Mouse (Mus musculus): Measurements from ENCODE around the gene Hpn.

Hpn gene

GRCm38 (mm10) chr7:31115182-31115581, at the start of gene Hpn:
Hpn (minus strand) TSS chr7:31115290.
- DNase-seq (ENCODE audit: inconsistent age in 2 of 2, low spot score in 1 of 2) = no peak

DNA sequence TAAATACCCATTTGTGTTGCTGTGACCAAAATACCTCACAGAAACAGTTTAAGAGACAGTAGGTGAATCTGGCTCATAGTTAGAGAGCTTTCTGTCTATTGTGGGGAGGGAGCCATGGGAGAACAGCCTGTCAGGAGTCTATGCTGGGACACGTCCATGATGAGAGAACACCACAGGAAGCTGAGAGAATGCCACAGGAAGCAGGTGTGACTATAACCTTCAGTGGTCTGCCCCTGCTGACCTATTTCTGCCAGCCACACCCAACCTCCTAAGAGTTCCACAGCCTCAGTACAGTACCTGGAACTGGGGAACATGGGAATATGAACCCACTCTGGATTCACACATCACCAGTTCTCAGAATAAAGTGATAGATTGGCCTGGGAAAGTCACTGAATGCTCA, 49.7 kb upstream of the Hpn start:
- DNase-seq (ENCODE audit: inconsistent age in 2 of 2, low spot score in 1 of 2) = no peak

DNA sequence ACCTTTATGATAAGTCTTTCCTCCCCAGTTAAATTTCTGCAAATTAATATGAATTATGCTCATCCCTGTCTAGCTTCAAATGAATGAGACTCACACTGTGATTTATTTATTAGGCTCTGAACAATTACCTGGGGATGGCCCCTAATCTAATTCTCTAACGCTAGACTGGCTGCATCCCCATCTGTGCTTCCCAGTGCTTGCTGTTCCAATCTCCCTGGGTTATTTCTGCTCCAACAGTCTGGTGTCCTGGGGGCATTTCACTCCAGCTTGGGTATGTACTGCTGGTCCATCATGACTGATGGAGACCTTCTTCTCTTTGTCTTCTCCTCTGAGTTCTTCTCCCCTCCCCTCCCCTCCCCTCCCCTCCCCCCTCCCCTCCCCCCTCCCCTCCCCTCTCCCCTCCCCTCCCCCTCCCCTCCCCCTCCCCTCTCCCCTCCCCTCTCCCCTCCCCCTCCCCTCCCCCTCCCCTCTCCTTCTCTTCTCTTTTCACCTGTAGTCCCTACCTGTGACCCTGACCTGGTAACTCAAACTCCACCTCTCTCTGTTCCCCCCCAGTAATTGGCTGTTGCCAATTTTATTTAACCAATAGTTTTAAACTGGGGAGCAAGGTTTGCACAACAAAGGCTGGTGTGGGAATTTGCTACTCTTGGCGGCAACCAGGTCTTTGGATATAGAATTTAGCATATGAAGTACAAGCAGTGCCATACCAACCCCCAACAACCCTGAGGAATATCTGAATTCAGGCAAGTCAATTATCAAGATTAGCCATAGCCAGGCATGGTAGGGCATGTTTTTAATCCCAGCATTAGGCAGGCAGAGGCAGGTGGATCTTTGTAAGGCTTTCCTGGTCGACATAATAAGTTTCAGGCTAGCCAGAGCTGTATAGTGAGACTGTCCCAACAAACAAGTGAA, 48.8 kb upstream of the Hpn start:
- DNase-seq (ENCODE audit: inconsistent age in 2 of 2, low spot score in 1 of 2) = no peak

DNA sequence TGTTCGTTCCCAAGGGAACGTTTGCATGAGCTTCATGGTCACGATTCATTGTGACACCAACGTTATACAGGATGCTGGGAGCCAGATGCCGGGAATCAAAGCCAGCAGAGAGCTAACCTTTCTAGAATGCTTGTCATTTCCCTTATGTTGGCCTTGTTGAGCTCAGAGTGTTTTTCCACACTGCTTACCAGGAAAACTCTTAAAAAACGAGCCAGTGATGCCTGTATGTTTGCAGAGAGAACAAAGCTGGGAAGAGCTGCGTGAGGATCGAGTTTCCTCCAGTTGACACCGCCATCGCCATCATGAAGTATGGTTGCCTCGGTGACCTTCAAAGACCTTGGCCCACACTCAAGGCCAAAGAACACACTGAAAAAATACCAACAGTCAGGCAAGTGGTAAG, 47.2 kb upstream of the Hpn start:
- DNase-seq (ENCODE audit: inconsistent age in 2 of 2, low spot score in 1 of 2) = peak; percentile 67 to 85

DNA sequence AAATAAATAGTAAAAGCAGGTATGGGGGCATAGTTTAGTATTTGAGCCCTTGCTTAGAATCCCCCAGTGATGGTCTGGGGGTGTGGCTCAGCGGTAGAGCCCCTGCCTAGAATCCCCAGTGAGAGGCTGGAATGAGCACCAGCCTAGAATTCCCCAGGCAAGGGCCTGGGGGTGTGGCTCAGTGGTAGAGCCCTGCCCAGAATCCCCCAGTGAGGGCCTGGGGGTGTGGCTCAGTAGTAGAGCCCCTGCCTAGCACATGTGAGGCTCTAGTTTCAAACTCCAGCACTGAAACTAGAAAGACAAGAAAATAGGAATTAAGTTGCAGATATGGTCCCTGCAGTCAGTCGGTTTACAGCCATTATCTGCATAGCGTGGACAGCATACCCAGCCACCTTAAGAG, 46.7 kb upstream of the Hpn start:
- DNase-seq (ENCODE audit: inconsistent age in 2 of 2, low spot score in 1 of 2) = no peak

- no peak for DNase-seq (ENCODE audit: inconsistent age in 2 of 2, low spot score in 1 of 2)
These were observed 46.2 kb upstream of the Hpn start for GRCm38 (mm10) chr7:31161246-31161645.

DNA sequence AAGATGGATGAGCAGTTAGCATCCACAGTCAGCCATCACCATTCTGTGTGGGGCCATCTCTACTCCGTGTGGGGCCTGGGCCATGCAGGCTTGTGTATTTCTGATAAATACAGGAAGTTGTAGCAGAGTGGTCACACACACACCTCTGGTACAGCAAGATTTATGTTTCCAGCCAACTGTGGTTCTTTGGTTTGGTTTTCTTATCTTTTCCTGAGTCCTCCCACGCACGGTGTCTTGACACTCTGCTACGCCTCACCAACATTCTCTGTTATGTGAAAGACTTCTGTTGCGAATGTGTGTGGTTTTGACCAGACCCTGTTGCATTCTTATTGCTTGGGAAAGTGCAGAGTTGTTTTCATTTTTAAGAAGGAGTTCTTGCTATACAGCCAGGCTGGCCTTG, 45.7 kb upstream of the Hpn start:
- no peak for DNase-seq (ENCODE audit: inconsistent age in 2 of 2, low spot score in 1 of 2)

GRCm38 (mm10) chr7:31156034-31156928, 41.2 kb upstream of the Hpn start:
- peak; percentile 38 to 67 for DNase-seq (ENCODE audit: inconsistent age in 2 of 2, low spot score in 1 of 2)

DNA sequence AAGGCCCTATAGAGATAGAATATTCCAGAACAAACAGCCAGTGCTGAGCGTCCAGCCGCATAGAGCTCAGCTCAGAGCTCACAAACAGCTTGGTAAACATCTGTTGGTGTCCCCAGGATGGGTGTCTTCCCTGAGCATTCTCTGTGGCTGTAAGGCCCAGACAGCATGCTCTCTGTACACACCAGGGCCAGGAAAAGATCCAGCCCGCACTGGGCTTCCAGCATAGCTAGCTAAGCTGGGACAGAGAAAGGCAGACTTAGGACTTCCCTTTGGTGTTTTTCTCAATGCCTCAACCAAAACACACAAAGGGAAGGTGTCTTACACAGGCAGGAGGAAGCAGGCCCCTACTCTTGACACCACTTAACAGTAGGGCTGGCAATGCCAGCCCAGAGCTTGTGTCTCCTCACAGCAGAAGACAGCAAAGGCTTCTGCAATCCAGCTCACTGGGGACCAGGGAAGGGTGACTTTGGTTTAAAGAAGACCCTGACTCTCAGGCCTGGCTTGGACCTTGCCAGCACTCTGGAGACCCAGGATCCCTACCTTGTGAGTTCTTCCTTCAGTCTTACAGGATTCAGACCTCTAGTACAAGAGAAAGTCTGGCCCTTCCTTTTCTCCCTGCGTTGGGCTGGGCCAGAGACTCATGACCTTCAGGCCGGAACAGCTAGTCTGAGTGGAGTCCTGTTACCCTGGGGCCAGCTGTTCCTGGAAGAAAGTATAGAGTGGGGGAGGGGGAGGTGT, 40.4 kb upstream of the Hpn start, which contains the start of gene Gramd1a:
Gene Gramd1a (minus strand): TSS at position 601 of the 738 bp plus-strand sequence.
- peak; percentile 78 to 82 for DNase-seq (ENCODE audit: inconsistent age in 2 of 2, low spot score in 1 of 2)

- no peak for DNase-seq (ENCODE audit: inconsistent age in 2 of 2, low spot score in 1 of 2)
These were observed 38.6 kb upstream of the Hpn start for GRCm38 (mm10) chr7:31153536-31154320.

GRCm38 (mm10) chr7:31151301-31152241, 36.5 kb upstream of the Hpn start:
- DNase-seq (ENCODE audit: inconsistent age in 2 of 2, low spot score in 1 of 2) = peak; percentile 85 to 90

DNA sequence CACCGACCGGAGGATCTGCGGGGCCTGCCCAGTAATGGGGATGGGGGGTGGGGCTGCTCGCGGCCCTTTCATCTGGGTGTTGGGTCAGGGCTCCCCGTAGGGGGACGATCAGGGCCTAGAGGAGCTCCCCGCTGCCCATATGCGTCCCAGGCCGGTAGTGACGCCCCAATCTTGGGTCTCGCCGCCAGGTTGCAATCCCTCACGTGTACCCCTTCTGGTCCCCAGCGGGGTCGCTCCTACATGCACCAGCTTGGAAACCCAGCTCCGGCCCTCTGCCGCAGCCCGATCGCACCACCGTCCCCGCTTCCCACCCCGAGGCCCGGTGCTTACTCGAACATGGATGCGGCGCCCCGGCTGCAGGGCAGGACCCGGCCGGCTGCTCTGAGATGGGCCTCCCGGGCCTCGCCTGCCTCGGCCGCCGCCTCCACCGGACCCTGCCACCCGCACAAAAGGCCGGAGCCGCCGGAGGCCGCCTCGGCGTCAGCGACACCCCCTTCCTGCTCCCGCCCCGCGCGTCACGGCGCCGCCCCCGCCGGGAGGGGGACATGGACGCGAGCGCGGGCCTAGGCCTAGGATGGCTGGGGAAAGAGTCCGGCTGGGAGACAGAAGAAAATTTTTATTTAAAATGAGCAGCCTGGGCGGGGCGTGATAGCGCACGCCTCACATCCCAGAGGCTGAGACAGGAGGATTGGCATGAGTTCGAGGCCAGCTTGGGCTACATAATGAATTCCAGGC, 35.6 kb upstream of the Hpn start:
- peak; percentile 95 to 97 for DNase-seq (ENCODE audit: inconsistent age in 2 of 2, low spot score in 1 of 2)

- peak in 1 of 2 experiments; percentile 70 for DNase-seq (ENCODE audit: inconsistent age in 2 of 2, low spot score in 1 of 2)
These were observed 34.9 kb upstream of the Hpn start for GRCm38 (mm10) chr7:31149751-31150565.

- DNase-seq (ENCODE audit: inconsistent age in 2 of 2, low spot score in 1 of 2) = peak in 1 of 2 experiments; percentile 35
These were observed 34.2 kb upstream of the Hpn start for GRCm38 (mm10) chr7:31149271-31149670.

GRCm38 (mm10) chr7:31148756-31149155, 33.7 kb upstream of the Hpn start:
- DNase-seq (ENCODE audit: inconsistent age in 2 of 2, low spot score in 1 of 2) = peak; percentile 68 to 85

GRCm38 (mm10) chr7:31148086-31148485, 33.0 kb upstream of the Hpn start:
- DNase-seq (ENCODE audit: inconsistent age in 2 of 2, low spot score in 1 of 2) = peak; percentile 25 to 71

DNA sequence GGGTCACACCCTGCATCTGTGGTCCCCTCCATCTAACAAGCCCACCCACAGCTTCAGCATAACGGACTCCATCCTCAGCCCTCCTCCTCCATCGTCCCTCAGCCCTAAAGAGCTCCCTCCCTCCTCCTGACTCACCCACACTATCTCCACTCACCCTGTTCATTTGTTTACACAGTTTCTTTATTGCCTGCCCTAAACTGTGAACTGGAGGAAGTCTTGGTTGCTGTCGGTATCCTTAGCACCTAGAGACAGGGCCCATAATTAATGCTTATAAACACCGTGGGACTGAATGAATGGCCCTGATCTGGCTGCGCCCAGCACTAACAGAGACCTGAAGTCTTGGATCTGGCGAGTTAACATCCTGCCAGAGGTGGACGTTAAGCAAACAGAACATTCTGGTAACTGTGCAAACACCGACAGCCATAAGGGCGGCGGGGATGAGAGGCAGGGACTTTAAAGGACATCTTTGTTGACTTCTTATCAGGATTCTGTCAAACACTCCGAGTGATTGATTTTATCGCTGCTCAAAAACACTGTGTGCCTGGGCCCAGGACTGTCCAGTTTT, 30.6 kb upstream of the Hpn start:
- no peak for DNase-seq (ENCODE audit: inconsistent age in 2 of 2, low spot score in 1 of 2)

All from adrenal gland, adult (tissue).